Mouse (Mus musculus) midbrain, postnatal 0 days (tissue): Measurements from ENCODE around the gene Skint9. TPM values are rescaled to one million over a fixed set of nuclear protein-coding genes. Genes with fewer than 3 reads are reported as not detected.
"Not testable (repeated sequence)": the region's sequence is repeated elsewhere in the genome, so short reads cannot be mapped to it uniquely, and the experiment has no call there.

ENCODE experiments used
- ATAC-seq: fragments of 200-750 bp; cut with Nextera tagmentation; 2 replicates; pipeline ENCODE4 v1.8.0; 2017; ENCODE audit warnings: moderate number of reproducible peaks, mild to moderate bottlenecking, moderate TSS enrichment, moderate library complexity; ENCODE audit not compliant: low FRiP score
- DNase-seq: peaks from one replicate; pipeline ENCODE4 v3.0.0-alpha.2; 2015; ENCODE audit warnings: low spot score
- H3K27ac ChIP-seq: fragments of 300-500 bp; sonication (generic); 2 replicates; pipeline ENCODE4 v1.5.1; 2014; ENCODE audit warnings: low read depth, mild to moderate bottlenecking, low read length, mixed read lengths
- H3K27me3 ChIP-seq: fragments of 300-500 bp; sonication (generic); 2 replicates; pipeline ENCODE4 v1.6.1; 2014; ENCODE audit warnings: low read length, control low read depth, mixed read lengths; ENCODE audit not compliant: insufficient read depth
- H3K36me3 ChIP-seq: fragments of 300-500 bp; sonication (generic); 2 replicates; pipeline ENCODE4 v1.6.1; 2014; ENCODE audit warnings: low read length, control low read depth, mixed read lengths; ENCODE audit not compliant: insufficient read depth
- H3K4me1 ChIP-seq: fragments of 300-500 bp; sonication (generic); 2 replicates; pipeline ENCODE4 v1.6.1; 2014; ENCODE audit warnings: mild to moderate bottlenecking, control low read depth, antibody characterized with exemption, low read length, mixed read lengths; ENCODE audit not compliant: insufficient read depth
- H3K4me2 ChIP-seq: fragments of 300-500 bp; sonication (generic); 2 replicates; pipeline ENCODE4 v1.6.1; 2014; ENCODE audit warnings: low read depth, mild to moderate bottlenecking, low read length, mixed read lengths; ENCODE audit not compliant: poor library complexity, severe bottlenecking
- H3K4me3 ChIP-seq: fragments of 300-500 bp; sonication (generic); 2 replicates; pipeline ENCODE4 v1.5.1; 2014; ENCODE audit warnings: low read depth, mild to moderate bottlenecking, low read length, moderate library complexity
- H3K9ac ChIP-seq: fragments of 300-500 bp; sonication (generic); replicated peaks from 2 replicates; pipeline ENCODE4 v1.6.1; 2014; ENCODE audit warnings: mild to moderate bottlenecking, low read length, moderate library complexity, mixed read lengths; ENCODE audit not compliant: poor library complexity, severe bottlenecking
- H3K9me3 ChIP-seq: fragments of 300-500 bp; sonication (generic); 2 replicates; pipeline ENCODE4 v1.6.1; 2016; ENCODE audit warnings: low read length, control low read depth
- CTCF ChIP-seq: IDR thresholded peaks from 2 replicates; pipeline ENCODE4 v1.5.1; 2016; ENCODE audit warnings: antibody characterized with exemption, mild to moderate bottlenecking
- WGBS: fragments of 180-500 bp; shearing (Covaris S2); extraction: QIAGEN DNeasy Blood & Tissue Kit; methylation state at CpG from one replicate; pipeline ENCODE4 v1.1.7; 2014; 5-methylcytosine and 5-hydroxymethylcytosine counted together
- polyA plus RNA-seq: library from polyadenylated mRNA; unstranded; fragments of >200 nt; fragmentation: Nextera tagmentation; extraction: Ambion mirVana; gene quantifications from 2 replicates; pipeline ENCODE4 v1.2.1, GENCODE M21; 2015
- total RNA-seq: library from RNA; depleted of rRNA; stranded (reverse); fragments of >200 nt; gene quantifications from 2 replicates; pipeline ENCODE4 v1.2.3, GENCODE M21; 2014; rRNA removed

The Skint9 gene
- not detected in 2 replicates for total RNA-seq
- not detected in 2 replicates for polyA plus RNA-seq

DNA sequence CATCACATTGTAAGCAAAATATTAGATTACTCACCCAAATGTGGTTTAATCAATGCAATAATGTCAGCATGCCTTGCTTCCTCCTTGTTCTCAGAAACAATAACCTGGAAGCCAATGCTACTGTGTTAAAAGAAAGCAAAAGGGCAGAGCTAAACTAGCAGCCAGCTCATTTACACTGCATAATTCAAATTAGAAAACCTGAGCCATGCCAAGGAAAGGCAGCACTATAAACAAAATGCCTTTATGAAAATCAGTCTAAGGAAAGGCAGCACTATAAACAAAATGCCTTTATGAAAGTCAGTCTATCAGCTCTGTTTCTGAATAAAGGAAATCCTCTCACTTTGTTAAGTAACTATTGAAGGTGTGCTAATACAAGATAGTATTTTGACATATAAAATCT is at the start of gene Skint9:
Skint9 (minus strand) TSS at position 101 of the 400 bp plus-strand sequence.
- DNase-seq (no peak), ATAC-seq (no peak)
- Histone ChIP-seq H3K9me3 (peaks cover 5% of the 10 kb centered on the region; the same call in 1 of the 2 replicates), H3K4me1 (no peaks in the 10 kb centered on the region), H3K4me3 (no peak within 1 kb of the TSS), H3K36me3 (no peaks in the 10 kb centered on the region), H3K4me2 (no peak within 1 kb of the TSS), H3K9ac (no peak within 1 kb of the TSS), H3K27me3 (no peaks in the 10 kb centered on the region), H3K27ac (no peak within 1 kb of the TSS)
- no peak for TF ChIP-seq CTCF

DNA sequence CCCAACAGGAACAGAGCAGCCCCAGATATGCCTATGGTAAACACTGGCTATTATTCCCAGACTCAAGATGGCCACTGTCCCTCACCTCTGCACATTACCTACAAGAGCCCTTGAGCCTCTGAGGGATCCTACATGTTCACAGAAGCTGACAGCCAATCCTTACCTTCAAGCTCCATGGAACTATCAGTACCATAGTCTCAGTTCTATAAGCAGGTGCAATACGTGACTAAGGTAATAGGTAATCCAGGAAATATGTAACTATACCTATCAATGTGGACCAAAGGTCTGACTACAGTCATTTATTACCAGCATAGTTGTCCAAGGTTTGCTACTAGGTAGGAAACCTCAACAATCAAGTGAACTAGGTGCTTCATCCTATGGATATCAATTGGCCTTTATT is 1.1 kb downstream of the Skint9 start:
- H3K4me3 ChIP-seq, result no peak overlapping the region
- TF ChIP-seq CTCF, result no peak
- H3K36me3 ChIP-seq, result no peaks in the 10 kb centered on the region
- no peak overlapping the region for H3K9ac ChIP-seq
- H3K27ac ChIP-seq, result no peak overlapping the region
- ATAC-seq (no peak), DNase-seq (no peak)
- H3K27me3 ChIP-seq, result no peaks in the 10 kb centered on the region
- peaks cover 5% of the 10 kb centered on the region; the same call in 1 of the 2 replicates for H3K9me3 ChIP-seq
- H3K4me2 ChIP-seq, result no peak overlapping the region
- 61% methylated on average over 1 of the region's 1 CpGs for WGBS
- H3K4me1 ChIP-seq, result no peaks in the 10 kb centered on the region

DNA sequence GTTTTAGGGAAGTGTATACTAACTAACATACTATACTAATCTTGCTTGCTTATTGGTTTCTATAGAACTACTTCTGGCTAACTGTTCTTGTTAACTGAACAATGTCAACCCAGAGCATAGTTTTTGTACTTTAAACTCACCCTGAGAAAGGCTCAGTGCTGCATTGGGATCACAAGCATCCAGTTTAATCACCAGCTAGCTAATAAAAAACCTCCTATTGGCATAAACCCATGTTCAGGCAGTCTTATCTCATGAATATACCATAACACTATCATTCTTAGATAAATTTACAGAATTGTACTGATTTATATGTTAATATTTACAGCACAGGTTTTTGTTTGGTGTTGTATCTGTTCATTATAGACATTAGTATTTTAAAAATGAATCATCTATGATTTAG is 1.6 kb downstream of the Skint9 start:
- Histone ChIP-seq H3K4me2 (no peak overlapping the region), H3K4me1 (no peaks in the 10 kb centered on the region), H3K9ac (no peak overlapping the region), H3K36me3 (no peaks in the 10 kb centered on the region), H3K27me3 (no peaks in the 10 kb centered on the region), H3K27ac (no peak overlapping the region), H3K9me3 (peaks cover 5% of the 10 kb centered on the region; the same call in 1 of the 2 replicates), H3K4me3 (no peak overlapping the region)
- ATAC-seq (no peak), DNase-seq (no peak)
- no peak for TF ChIP-seq CTCF

DNA sequence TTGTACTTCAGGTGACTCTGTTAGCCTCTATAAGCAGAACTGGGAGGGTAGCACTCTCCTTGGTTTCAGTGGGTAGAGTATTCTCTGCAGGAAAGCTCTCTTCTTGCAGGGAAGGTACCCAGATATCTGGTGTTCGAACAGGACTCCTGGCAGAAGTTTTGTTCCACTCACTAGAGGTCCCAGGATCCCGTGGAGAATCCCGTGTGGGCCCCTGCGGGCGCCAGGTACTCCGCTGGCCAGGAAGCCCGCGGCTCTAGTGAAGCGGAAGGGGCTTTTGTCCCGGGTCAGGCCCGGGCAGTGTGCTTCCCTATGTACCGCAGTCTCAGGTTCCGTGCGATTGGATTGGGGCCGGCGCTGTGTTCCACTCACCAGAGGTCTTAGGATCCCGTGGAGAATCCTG is 84.7 kb downstream of the Skint9 start:
- DNase-seq, ATAC-seq, H3K9ac ChIP-seq, H3K36me3 ChIP-seq, H3K4me3 ChIP-seq, H3K27me3 ChIP-seq, H3K4me1 ChIP-seq, H3K4me2 ChIP-seq, H3K27ac ChIP-seq: not testable (repeated sequence)
- 90% methylated on average over 16 of the region's 17 CpGs for WGBS
- H3K9me3 ChIP-seq, result peaks cover 12% of the 10 kb centered on the region; the same call in 1 of the 2 replicates

Other genes with a start within 250 kb of the Skint9 start
- gene Skint3, start 201.7 kb downstream of the Skint9 start, total RNA-seq, result not detected in 2 replicates
- gene Skint3, start 201.7 kb downstream of the Skint9 start, polyA plus RNA-seq, result not detected in 2 replicates
- gene Skint2, start 123.2 kb upstream of the Skint9 start, total RNA-seq, result not detected in 2 replicates
- gene Skint2, start 123.2 kb upstream of the Skint9 start, polyA plus RNA-seq, result not detected in 2 replicates